Mouse (Mus musculus): ENCODE results near the gene Syngr3. TPM values are rescaled to one million over a fixed set of nuclear protein-coding genes. Genes with fewer than 3 reads are reported as not detected.

Syngr3 gene
- total RNA-seq, 2 experiments from 2014 or later = 2.2 to 3.3 TPM

DNA sequence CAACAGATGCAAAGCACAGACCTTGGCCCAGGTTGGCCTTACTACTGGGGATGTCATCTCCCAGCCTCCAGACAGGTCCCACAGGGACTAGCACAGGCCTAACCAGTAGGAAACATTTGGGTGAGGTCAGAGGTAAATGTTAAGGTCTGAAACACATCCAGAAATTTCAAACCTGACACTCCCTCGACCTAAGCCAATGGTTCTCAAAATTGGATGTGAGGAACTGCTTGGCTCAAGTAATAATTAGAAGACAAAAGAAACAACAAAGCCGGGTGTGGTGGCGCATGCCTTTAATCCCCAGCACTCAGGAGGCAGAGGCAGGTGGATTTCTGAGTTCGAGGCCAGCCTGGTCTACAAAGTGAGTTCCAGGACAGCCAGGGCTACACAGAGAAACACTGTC, 43.4 kb downstream of the Syngr3 start:
- DNase-seq (ENCODE audit: low spot score in 2 of 2) = no peak

GRCm38 (mm10) chr17:24645916-24646315, 43.8 kb downstream of the Syngr3 start:
- DNase-seq (ENCODE audit: low spot score in 2 of 2) = no peak

- no peak for DNase-seq (ENCODE audit: low spot score in 2 of 2)
These were observed 44.7 kb downstream of the Syngr3 start for GRCm38 (mm10) chr17:24644875-24645721.

DNA sequence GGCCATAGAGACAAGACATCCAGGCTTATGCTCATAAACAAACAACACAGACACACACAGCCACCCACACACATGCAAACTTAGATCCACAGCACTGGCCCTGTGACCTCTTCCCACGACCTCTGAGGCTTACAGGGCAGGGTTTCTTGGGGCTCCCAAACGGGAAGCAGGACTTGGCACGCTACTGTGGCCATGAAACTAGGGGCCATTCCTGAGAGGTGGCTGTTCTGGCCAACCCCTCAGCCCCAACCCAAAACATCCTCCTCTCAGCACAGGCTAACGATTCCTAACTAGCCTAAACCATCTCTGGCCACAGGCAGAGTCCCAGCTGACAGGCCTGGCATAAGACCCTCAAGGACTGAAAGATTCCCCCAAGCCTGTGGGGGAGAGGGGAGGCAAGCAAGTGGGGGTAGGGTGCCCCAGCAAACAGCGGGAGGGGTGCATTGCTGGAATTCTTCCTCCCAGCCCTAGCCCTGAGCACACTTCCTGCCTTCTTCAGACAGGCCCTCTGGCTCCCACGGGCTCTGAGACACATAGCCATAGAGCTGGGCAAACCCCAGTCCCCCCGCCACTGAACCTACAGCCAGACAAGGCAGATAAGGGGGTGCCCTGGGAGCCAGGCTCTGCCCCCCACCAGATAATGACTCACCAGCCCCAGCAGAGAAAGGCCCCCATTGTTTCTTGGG, 45.6 kb downstream of the Syngr3 start:
- DNase-seq (ENCODE audit: low spot score in 2 of 2) = no peak

DNA sequence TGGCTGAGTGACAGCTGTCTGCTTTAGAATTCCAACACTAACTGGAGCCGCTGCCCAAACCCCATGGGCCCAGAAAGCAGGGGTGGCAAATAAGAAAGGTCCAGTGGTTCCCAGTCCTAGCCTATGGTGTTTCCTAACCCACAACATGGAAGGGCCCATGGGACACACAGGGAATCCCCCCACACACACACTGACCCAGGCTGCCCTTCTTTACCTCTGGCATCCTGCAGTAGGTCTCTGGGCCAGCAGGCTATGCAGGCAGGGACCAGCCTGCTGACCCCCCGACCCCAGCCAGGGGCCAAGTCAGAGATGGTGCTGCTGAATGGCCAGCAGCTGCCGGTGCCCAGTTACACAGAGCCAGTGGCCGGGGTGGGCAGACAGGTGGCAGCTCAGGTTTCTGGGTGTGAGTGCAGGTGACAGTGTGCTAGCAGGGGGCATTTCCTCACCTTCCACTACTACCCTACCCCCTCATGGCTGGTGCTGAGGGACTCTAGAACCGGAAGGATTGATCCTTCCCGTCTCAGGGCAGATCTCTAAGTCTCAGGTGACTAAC, 46.9 kb downstream of the Syngr3 start:
- no peak for DNase-seq (ENCODE audit: low spot score in 2 of 2)

GRCm38 (mm10) chr17:24641944-24642343, 47.8 kb downstream of the Syngr3 start:
- DNase-seq (ENCODE audit: low spot score in 2 of 2) = no peak

DNA sequence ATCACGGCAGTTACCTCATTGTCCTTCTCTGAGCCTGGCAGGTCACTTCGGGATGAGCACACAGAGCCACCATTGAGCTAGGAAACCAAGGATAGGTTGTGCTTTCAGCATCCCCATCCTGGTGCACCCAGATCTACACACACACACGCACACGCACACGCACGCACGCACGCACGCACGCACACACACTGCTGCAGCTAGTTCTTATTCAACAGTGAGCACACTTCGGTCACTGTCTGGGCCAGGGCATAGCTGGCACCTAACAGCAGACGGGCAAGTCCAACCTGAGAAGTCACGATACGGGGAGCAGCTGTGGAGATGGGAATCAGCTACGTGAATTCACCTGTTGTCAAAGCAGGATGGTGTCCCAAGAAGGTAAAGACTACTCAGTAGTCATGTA, 49.2 kb downstream of the Syngr3 start:
- no peak for DNase-seq (ENCODE audit: low spot score in 2 of 2)

DNA sequence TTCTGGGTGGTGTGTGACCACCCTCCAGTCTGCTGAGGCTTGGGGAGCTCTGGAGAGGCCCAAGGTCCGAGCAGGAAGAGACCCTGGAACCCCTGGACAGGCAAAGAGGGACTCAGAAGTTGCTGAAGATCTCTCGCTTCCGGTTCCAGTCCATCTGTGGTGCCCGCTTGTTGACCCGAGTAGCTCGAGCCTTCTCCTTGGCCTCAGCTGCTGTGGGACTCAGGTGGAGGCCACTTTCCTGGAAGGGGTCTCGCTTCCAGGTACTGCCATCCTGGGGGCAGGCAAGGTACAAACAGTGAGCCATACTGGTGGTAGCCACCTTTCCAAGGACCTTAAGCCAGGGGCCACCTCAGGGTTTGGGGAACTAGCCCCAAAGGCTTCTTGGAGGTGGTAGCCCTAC, 49.6 kb downstream of the Syngr3 start:
- no peak for DNase-seq (ENCODE audit: low spot score in 2 of 2)

GRCm38 (mm10) chr17:24639571-24639988, 50.2 kb downstream of the Syngr3 start:
- DNase-seq (ENCODE audit: low spot score in 2 of 2) = no peak

GRCm38 (mm10) chr17:24638840-24639239, 50.9 kb downstream of the Syngr3 start:
- DNase-seq (ENCODE audit: low spot score in 2 of 2) = no peak

DNA sequence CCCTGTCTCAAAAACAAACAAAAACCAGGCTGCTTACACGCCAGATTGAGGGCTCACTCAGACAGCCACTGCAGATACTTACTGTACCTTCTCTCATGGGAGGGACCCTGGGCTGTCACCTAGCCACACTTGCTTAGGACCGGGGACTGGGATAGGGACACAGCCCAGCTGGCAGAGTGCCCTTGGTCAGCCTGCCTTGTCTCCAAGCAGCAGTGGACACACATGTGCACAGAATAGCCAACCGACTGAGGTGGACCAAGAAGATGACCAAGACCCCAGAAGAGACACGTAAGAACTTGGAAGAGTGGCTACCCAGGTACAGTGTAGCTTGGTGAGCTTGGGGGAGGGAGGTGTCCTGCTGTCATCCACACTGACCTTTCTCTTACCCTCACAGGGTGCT, 51.5 kb downstream of the Syngr3 start:
- no peak for DNase-seq (ENCODE audit: low spot score in 2 of 2)

DNA sequence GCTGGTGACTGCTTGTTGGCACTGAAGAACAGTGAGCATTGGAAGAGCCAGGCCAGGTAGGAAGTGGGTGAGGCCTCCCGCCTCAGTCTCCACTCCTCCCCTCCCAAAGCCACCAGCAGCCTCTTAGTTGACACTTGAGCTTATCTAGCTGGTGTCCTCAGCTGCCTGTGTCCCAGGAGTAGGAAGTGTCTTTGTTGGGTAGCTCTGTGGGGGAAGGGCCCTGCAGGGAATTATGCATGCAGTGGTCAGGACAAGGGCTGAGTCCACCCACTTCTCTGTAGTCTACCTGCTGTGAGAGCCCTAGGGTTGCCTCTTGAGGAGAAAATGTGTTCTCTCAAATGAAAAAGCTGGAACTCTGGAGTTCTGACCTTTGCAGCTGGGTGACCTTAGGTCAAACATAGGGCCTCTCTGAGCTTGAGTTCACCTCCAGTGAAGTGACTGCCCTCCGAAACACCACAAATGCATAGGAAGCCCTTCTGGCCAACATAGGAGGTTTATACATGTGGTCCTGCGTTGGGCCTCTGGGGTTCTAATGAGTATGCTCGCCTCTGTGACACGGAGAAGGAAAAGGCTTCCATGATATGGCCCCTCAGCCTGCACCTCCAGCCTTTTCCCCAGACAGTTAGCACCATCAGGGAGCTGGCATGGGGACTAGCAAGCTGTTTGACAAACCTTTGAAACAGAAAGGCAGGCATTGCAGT, 52.8 kb downstream of the Syngr3 start:
- DNase-seq (ENCODE audit: low spot score in 2 of 2) = no peak

- no peak for DNase-seq (ENCODE audit: low spot score in 2 of 2)
These were observed 54.1 kb downstream of the Syngr3 start for GRCm38 (mm10) chr17:24635694-24636093.

Other genes with a start within 250 kb of the Syngr3 start
- 1 to 10 TPM; 2.8 to 4.0 TPM for gene Dnase1l2, start 246.8 kb downstream of the Syngr3 start, total RNA-seq (2021)
- gene E4f1, start 219.6 kb downstream of the Syngr3 start, total RNA-seq (2021) = 10 to 100 TPM; 21.9 to 23.1 TPM
- gene Pgp, start 219.6 kb downstream of the Syngr3 start, total RNA-seq (2021) = 10 to 100 TPM; 85.8 to 86.4 TPM
- gene Bricd5, start 216.1 kb downstream of the Syngr3 start, total RNA-seq (2021) = under 1 TPM; 0.42 to 0.53 TPM
- 10 to 100 TPM; 24.6 to 26.5 TPM for gene Mlst8, start 210.9 kb downstream of the Syngr3 start, total RNA-seq (2021)
- gene Caskin1, start 201.4 kb downstream of the Syngr3 start, total RNA-seq (2021) = 10 to 100 TPM; 16.0 to 31.5 TPM
- 100 to 1,000 TPM; 101 to 105 TPM for gene Traf7, start 162.0 kb downstream of the Syngr3 start, total RNA-seq (2021)
- gene Rab26, start 155.7 kb downstream of the Syngr3 start, total RNA-seq (2021) = 1 to 10 TPM; 1.5 to 2.0 TPM
- gene Pkd1, start 140.1 kb downstream of the Syngr3 start, total RNA-seq (2021) = 10 to 100 TPM; 37.9 to 38.2 TPM
- gene Tsc2, start 57.3 kb downstream of the Syngr3 start, total RNA-seq (2021) = 100 to 1,000 TPM in 1 of 2 experiments, 10 to 100 TPM in 1; 93.3 to 111 TPM
- 1 to 10 TPM; 7.3 to 8.0 TPM for gene Nthl1, start 57.3 kb downstream of the Syngr3 start, total RNA-seq (2021)
- 10 to 100 TPM; 62.0 to 90.2 TPM for gene Slc9a3r2, start 39.6 kb downstream of the Syngr3 start, total RNA-seq (2021)
- gene Npw, start 31.5 kb downstream of the Syngr3 start, total RNA-seq (2021) = not detected
- gene Zfp598, start 20.3 kb downstream of the Syngr3 start, total RNA-seq (2021) = 10 to 100 TPM; 50.0 to 55.7 TPM
- 10 to 100 TPM; 31.9 to 33.9 TPM for gene Gfer, start 6.2 kb upstream of the Syngr3 start, total RNA-seq (2021)
- gene Noxo1, start 6.3 kb upstream of the Syngr3 start, total RNA-seq (2021) = 1 to 10 TPM; 2.8 to 3.9 TPM
- 10 to 100 TPM; 30.2 to 32.4 TPM for gene Tbl3, start 17.7 kb upstream of the Syngr3 start, total RNA-seq (2021)
- not detected for gene Rnf151, start 28.1 kb upstream of the Syngr3 start, total RNA-seq (2021)
- 100 to 1,000 TPM; 653 to 681 TPM for gene Rps2, start 28.2 kb upstream of the Syngr3 start, total RNA-seq (2021)
- gene Ndufb10, start 34.5 kb upstream of the Syngr3 start, total RNA-seq (2021) = 100 to 1,000 TPM; 239 to 321 TPM
- 1 to 10 TPM in 1 of 2 experiments, not detected in 1; 1.2 TPM for gene Rpl3l, start 37.9 kb upstream of the Syngr3 start, total RNA-seq (2021)
- 10 to 100 TPM; 83.9 to 94.4 TPM for gene Msrb1, start 46.7 kb upstream of the Syngr3 start, total RNA-seq (2021)
- gene Hs3st6, start 63.0 kb upstream of the Syngr3 start, total RNA-seq (2021) = 1 to 10 TPM; 2.2 to 2.3 TPM
- under 1 TPM; 0.50 to 0.80 TPM for gene Meiob, start 114.3 kb upstream of the Syngr3 start, total RNA-seq (2021)
- gene Hagh, start 150.2 kb upstream of the Syngr3 start, total RNA-seq (2021) = 10 to 100 TPM; 88.4 to 99.0 TPM
- 10 to 100 TPM; 27.6 to 28.2 TPM for gene Fahd1, start 160.4 kb upstream of the Syngr3 start, total RNA-seq (2021)
- 1 to 10 TPM; 2.0 to 2.7 TPM for gene Igfals, start 176.0 kb upstream of the Syngr3 start, total RNA-seq (2021)
- 10 to 100 TPM; 48.5 to 54.1 TPM for gene Nubp2, start 196.4 kb upstream of the Syngr3 start, total RNA-seq (2021)
- gene Spsb3, start 196.7 kb upstream of the Syngr3 start, total RNA-seq (2021) = 10 to 100 TPM; 33.0 to 33.9 TPM
- 10 to 100 TPM; 40.6 to 46.1 TPM for gene Eme2, start 205.1 kb upstream of the Syngr3 start, total RNA-seq (2021)
- 100 to 1,000 TPM; 107 to 148 TPM for gene Mrps34, start 205.2 kb upstream of the Syngr3 start, total RNA-seq (2021)
- 100 to 1,000 TPM in 1 of 2 experiments, 10 to 100 TPM in 1; 50.8 to 100 TPM for gene Nme3, start 206.5 kb upstream of the Syngr3 start, total RNA-seq (2021)
- 100 to 1,000 TPM; 125 to 137 TPM for gene Mapk8ip3, start 247.0 kb upstream of the Syngr3 start, total RNA-seq (2021)